Mouse (Mus musculus) stomach, embryonic 14.5 days (tissue): ENCODE results near the gene Alk. TPM values are rescaled to one million over a fixed set of nuclear protein-coding genes. Genes with fewer than 3 reads are reported as not detected.
A peak's percentile ranks its signal among the peaks of the same experiment; 100 is the strongest.

ENCODE experiments used
- ATAC-seq: fragments of 200-750 bp; cut with Nextera tagmentation; 2 replicates; pipeline ENCODE4 v1.8.0; 2017; ENCODE audit warnings: low read depth, moderate TSS enrichment; ENCODE audit not compliant: insufficient number of reproducible peaks, insufficient read depth, low FRiP score
- H3K27ac ChIP-seq: fragments of 300-500 bp; sonication (generic); 2 replicates; pipeline ENCODE4 v1.5.1; 2014; ENCODE audit warnings: mild to moderate bottlenecking, low read length, moderate library complexity, mixed read lengths
- H3K27me3 ChIP-seq: fragments of 300-500 bp; sonication (generic); 2 replicates; pipeline ENCODE4 v1.6.1; 2014; ENCODE audit warnings: low read length, control low read depth, mixed read lengths; ENCODE audit not compliant: control insufficient read depth, insufficient read depth
- H3K36me3 ChIP-seq: fragments of 300-500 bp; sonication (generic); 2 replicates; pipeline ENCODE4 v1.6.1; 2014; ENCODE audit warnings: mild to moderate bottlenecking, control low read depth, low read length, moderate library complexity, mixed read lengths; ENCODE audit not compliant: control insufficient read depth, insufficient read depth
- H3K4me1 ChIP-seq: fragments of 300-500 bp; sonication (generic); 2 replicates; pipeline ENCODE4 v1.6.1; 2014; ENCODE audit warnings: low read length, control low read depth, mixed read lengths; ENCODE audit not compliant: control insufficient read depth, insufficient read depth
- H3K4me2 ChIP-seq: fragments of 300-500 bp; sonication (generic); replicated peaks from 2 replicates; pipeline ENCODE4 v1.6.1; 2014; ENCODE audit warnings: low read depth, low read length, control low read depth
- H3K4me3 ChIP-seq: fragments of 300-500 bp; sonication (generic); 2 replicates; pipeline ENCODE4 v1.5.1; 2014; ENCODE audit warnings: low read depth, low read length, control low read depth
- H3K9ac ChIP-seq: fragments of 300-500 bp; sonication (generic); replicated peaks from 2 replicates; pipeline ENCODE4 v1.6.1; 2014; ENCODE audit warnings: low read depth, mild to moderate bottlenecking, control low read depth, low read length, moderate library complexity, mixed read lengths
- H3K9me3 ChIP-seq: fragments of 300-500 bp; sonication (generic); 2 replicates; pipeline ENCODE4 v1.6.1; 2016; ENCODE audit warnings: low read depth, low read length, control low read depth; ENCODE audit not compliant: control insufficient read depth
- WGBS: fragments of 180-500 bp; shearing (Covaris S2); extraction: QIAGEN DNeasy Blood & Tissue Kit; methylation state at CpG from one replicate; pipeline ENCODE4 v1.1.7; 2014; 5-methylcytosine and 5-hydroxymethylcytosine counted together
- polyA plus RNA-seq: library from polyadenylated mRNA; unstranded; fragments of >200 nt; fragmentation: Nextera tagmentation; extraction: Ambion mirVana; gene quantifications from 2 replicates; pipeline ENCODE4 v1.2.1, GENCODE M21; 2014

Alk gene
- polyA plus RNA-seq, 1 experiment from 2014 or later: 2.1 TPM

- 41% methylated on average over 12 of the region's 12 CpGs for WGBS
- Histone ChIP-seq H3K9me3 (no peaks in the 10 kb centered on the region), H3K4me2 (no peak overlapping the region), H3K9ac (no peak overlapping the region), H3K27me3 (no peaks in the 10 kb centered on the region), H3K4me3 (no peak overlapping the region), H3K36me3 (no peaks in the 10 kb centered on the region), H3K4me1 (no peaks in the 10 kb centered on the region), H3K27ac (no peak overlapping the region)
- ATAC-seq: peak; percentile 57; the same call in 1 of the 2 replicates
Observed at GRCm38 (mm10) chr17:71828647-71829414, 775.6 kb downstream of the Alk start.

GRCm38 (mm10) chr17:71827627-71828026 is 776.8 kb downstream of the Alk start:
- Histone ChIP-seq H3K9me3 (no peaks in the 10 kb centered on the region), H3K4me1 (no peaks in the 10 kb centered on the region), H3K27me3 (no peaks in the 10 kb centered on the region), H3K4me2 (no peak overlapping the region), H3K9ac (no peak overlapping the region), H3K27ac (no peak overlapping the region), H3K4me3 (no peak overlapping the region), H3K36me3 (no peaks in the 10 kb centered on the region)
- no peak for ATAC-seq
- WGBS: 53% methylated on average over 8 of the region's 8 CpGs

- Histone ChIP-seq H3K4me2 (no peak overlapping the region), H3K4me1 (no peaks in the 10 kb centered on the region), H3K9me3 (no peaks in the 10 kb centered on the region), H3K27ac (no peak overlapping the region), H3K36me3 (no peaks in the 10 kb centered on the region), H3K27me3 (no peaks in the 10 kb centered on the region), H3K9ac (no peak overlapping the region), H3K4me3 (no peak overlapping the region)
- 49% methylated on average over 3 of the region's 3 CpGs for WGBS
- ATAC-seq: no peak
Observed at GRCm38 (mm10) chr17:71826603-71827002, 777.8 kb downstream of the Alk start.

- Histone ChIP-seq H3K4me3 (no peak overlapping the region), H3K36me3 (no peaks in the 10 kb centered on the region; the same call in 1 of the 2 replicates), H3K9me3 (no peaks in the 10 kb centered on the region), H3K4me1 (no peaks in the 10 kb centered on the region), H3K4me2 (no peak overlapping the region), H3K9ac (no peak overlapping the region), H3K27ac (no peak overlapping the region), H3K27me3 (no peaks in the 10 kb centered on the region)
- ATAC-seq: no peak
- WGBS: 69% methylated on average over 8 of the region's 8 CpGs
Observed at GRCm38 (mm10) chr17:71823622-71824306, 780.7 kb downstream of the Alk start.

Other genes with a start within 250 kb of the Alk start
- 41.3 and 42.2 TPM in 2 replicates for gene Ypel5, start 231.8 kb upstream of the Alk start, polyA plus RNA-seq